Mouse (Mus musculus) hindbrain, embryonic 11.5 days (tissue): ENCODE data around the gene Cd274. TPM values are rescaled to one million over a fixed set of nuclear protein-coding genes. Genes with fewer than 3 reads are reported as not detected.

Experiments
- ATAC-seq: fragments of 200-750 bp; cut with Nextera tagmentation; 2 replicates; pipeline ENCODE4 v1.8.0; 2017; ENCODE audit warnings: mild to moderate bottlenecking, moderate TSS enrichment, moderate library complexity; ENCODE audit not compliant: low FRiP score
- DNase-seq: peaks from one replicate; pipeline ENCODE4 v3.0.0-alpha.2; 2015; ENCODE audit warnings: low spot score
- H3K27ac ChIP-seq: fragments of 300-500 bp; sonication (generic); 2 replicates; pipeline ENCODE4 v1.5.1; 2014; ENCODE audit warnings: mild to moderate bottlenecking, low read depth, low read length
- H3K27me3 ChIP-seq: fragments of 300-500 bp; sonication (generic); 2 replicates; pipeline ENCODE4 v1.6.1; 2014; ENCODE audit warnings: mild to moderate bottlenecking, low read length, moderate library complexity, mixed read lengths; ENCODE audit not compliant: control insufficient read depth, insufficient read depth
- H3K36me3 ChIP-seq: fragments of 300-500 bp; sonication (generic); 2 replicates; pipeline ENCODE4 v1.6.1; 2014; ENCODE audit warnings: mild to moderate bottlenecking, low read length, moderate library complexity, mixed read lengths; ENCODE audit not compliant: control insufficient read depth, insufficient read depth
- H3K4me1 ChIP-seq: fragments of 300-500 bp; sonication (generic); replicated peaks from 2 replicates; pipeline ENCODE4 v1.6.1; 2014; ENCODE audit warnings: low read length, mixed read lengths; ENCODE audit not compliant: control insufficient read depth, insufficient read depth
- H3K4me2 ChIP-seq: fragments of 300-500 bp; sonication (generic); replicated peaks from 2 replicates; pipeline ENCODE4 v1.6.1; 2014; ENCODE audit warnings: mild to moderate bottlenecking, low read depth, low read length
- H3K4me3 ChIP-seq: fragments of 300-500 bp; sonication (generic); 2 replicates; pipeline ENCODE4 v1.5.1; 2014; ENCODE audit warnings: low read depth, low read length
- H3K9ac ChIP-seq: fragments of 300-500 bp; sonication (generic); 2 replicates; pipeline ENCODE4 v1.6.1; 2014; ENCODE audit warnings: low read depth, low read length
- H3K9me3 ChIP-seq: fragments of 300-500 bp; sonication (generic); 2 replicates; pipeline ENCODE4 v1.6.1; 2016; ENCODE audit warnings: low read length; ENCODE audit not compliant: control insufficient read depth
- WGBS: fragments of 180-500 bp; shearing (Covaris S2); extraction: QIAGEN DNeasy Blood & Tissue Kit; methylation state at CpG from one replicate; pipeline ENCODE4 v1.1.7; 2014; 5-methylcytosine and 5-hydroxymethylcytosine counted together
- polyA plus RNA-seq: library from polyadenylated mRNA; unstranded; fragments of >200 nt; fragmentation: Nextera tagmentation; extraction: Ambion mirVana; gene quantifications from 2 replicates; pipeline ENCODE4 v1.2.1, GENCODE M21; 2014

Gene Cd274
- polyA plus RNA-seq, 1 experiment from 2014 or later, result 0.39 TPM

- H3K4me3 ChIP-seq, result no peak overlapping the region
- DNase-seq, result no peak
- no peak for ATAC-seq
- H3K4me2 ChIP-seq, result no peak overlapping the region
- H3K4me1 ChIP-seq, result no peaks in the 10 kb centered on the region
- WGBS, result 76% methylated on average over 8 of the region's 8 CpGs
- H3K27ac ChIP-seq, result no peak overlapping the region
- no peaks in the 10 kb centered on the region for H3K27me3 ChIP-seq
- H3K9me3 ChIP-seq, result no peaks in the 10 kb centered on the region
- H3K9ac ChIP-seq, result no peak overlapping the region
- H3K36me3 ChIP-seq, result no peaks in the 10 kb centered on the region
Observed at GRCm38 (mm10) chr19:29420397-29420796, 53.1 kb downstream of the Cd274 start.

GRCm38 (mm10) chr19:29422013-29422645 lies 54.9 kb downstream of the Cd274 start:
- DNase-seq, result no peak
- Histone ChIP-seq H3K9ac (no peak overlapping the region), H3K27ac (no peak overlapping the region), H3K36me3 (no peaks in the 10 kb centered on the region), H3K4me3 (no peak overlapping the region), H3K9me3 (no peaks in the 10 kb centered on the region), H3K27me3 (no peaks in the 10 kb centered on the region), H3K4me1 (no peaks in the 10 kb centered on the region), H3K4me2 (no peak overlapping the region)
- WGBS, result 87% methylated on average over 16 of the region's 16 CpGs
- no peak for ATAC-seq

GRCm38 (mm10) chr19:29422796-29423195 lies 55.5 kb downstream of the Cd274 start:
- Histone ChIP-seq H3K27me3 (no peaks in the 10 kb centered on the region), H3K9ac (no peak overlapping the region), H3K4me2 (no peak overlapping the region), H3K4me1 (no peaks in the 10 kb centered on the region), H3K9me3 (no peaks in the 10 kb centered on the region), H3K27ac (no peak overlapping the region), H3K4me3 (no peak overlapping the region), H3K36me3 (no peaks in the 10 kb centered on the region)
- 87% methylated on average over 7 of the region's 7 CpGs for WGBS
- DNase-seq, result no peak
- no peak for ATAC-seq

- no peak overlapping the region for H3K27ac ChIP-seq
- H3K9me3 ChIP-seq, result no peaks in the 10 kb centered on the region
- H3K27me3 ChIP-seq, result no peaks in the 10 kb centered on the region
- no peak overlapping the region for H3K4me2 ChIP-seq
- no peak overlapping the region for H3K9ac ChIP-seq
- no peak for ATAC-seq
- H3K36me3 ChIP-seq, result no peaks in the 10 kb centered on the region
- DNase-seq, result no peak
- no peak overlapping the region for H3K4me3 ChIP-seq
- WGBS, result 89% methylated on average over 3 of the region's 3 CpGs
- H3K4me1 ChIP-seq, result no peaks in the 10 kb centered on the region
Observed at GRCm38 (mm10) chr19:29430516-29430915, 63.3 kb downstream of the Cd274 start.

GRCm38 (mm10) chr19:29430953-29431352 lies 63.7 kb downstream of the Cd274 start:
- ATAC-seq, result no peak
- WGBS, result 87% methylated on average over 3 of the region's 3 CpGs
- DNase-seq, result no peak
- H3K4me3 ChIP-seq, result no peak overlapping the region
- no peaks in the 10 kb centered on the region for H3K4me1 ChIP-seq
- H3K9ac ChIP-seq, result no peak overlapping the region
- no peak overlapping the region for H3K27ac ChIP-seq
- no peaks in the 10 kb centered on the region for H3K36me3 ChIP-seq
- no peaks in the 10 kb centered on the region for H3K27me3 ChIP-seq
- no peak overlapping the region for H3K4me2 ChIP-seq
- no peaks in the 10 kb centered on the region for H3K9me3 ChIP-seq

GRCm38 (mm10) chr19:29436793-29437479 lies 69.7 kb downstream of the Cd274 start:
- no peak overlapping the region for H3K9ac ChIP-seq
- ATAC-seq (no peak), DNase-seq (no peak)
- H3K36me3 ChIP-seq, result no peaks in the 10 kb centered on the region
- no peak overlapping the region for H3K27ac ChIP-seq
- no peak overlapping the region for H3K4me2 ChIP-seq
- no peak overlapping the region for H3K4me3 ChIP-seq
- no peaks in the 10 kb centered on the region for H3K9me3 ChIP-seq
- 83% methylated on average over 18 of the region's 18 CpGs for WGBS
- H3K27me3 ChIP-seq, result no peaks in the 10 kb centered on the region
- no peaks in the 10 kb centered on the region for H3K4me1 ChIP-seq

Other genes starting within 250 kb of the Cd274 start
- gene Jak2, start 115.6 kb upstream of the Cd274 start, polyA plus RNA-seq, result 12.4 and 15.0 TPM in 2 replicates
- gene Insl6, start 42.1 kb upstream of the Cd274 start, polyA plus RNA-seq, result 7.9 and 8.6 TPM in 2 replicates
- gene Rln1, start 32.8 kb upstream of the Cd274 start, polyA plus RNA-seq, result 0.32 and 0.67 TPM in 2 replicates
- gene Plgrkt, start 65 bp upstream of the Cd274 start, polyA plus RNA-seq, result 60.7 and 68.4 TPM in 2 replicates
- gene Pdcd1lg2, start 43.5 kb downstream of the Cd274 start, polyA plus RNA-seq, result not detected in 2 replicates
- gene Ric1, start 154.8 kb downstream of the Cd274 start, polyA plus RNA-seq, result 15.3 and 18.4 TPM in 2 replicates